Mouse (Mus musculus) ES-E14 (cell line): ENCODE results near the gene Mcam.

ENCODE experiments used
- CHD2 ChIP-seq: IDR thresholded peaks from 2 replicates; pipeline ENCODE4 v1.6.1; 2014; ENCODE audit warnings: mild to moderate bottlenecking, low read depth, low read length, inconsistent platforms
- HCFC1 ChIP-seq: IDR thresholded peaks from 2 replicates; pipeline ENCODE4 v1.6.1; 2012; ENCODE audit warnings: low read length, inconsistent platforms, borderline replicate concordance; ENCODE audit not compliant: insufficient read depth
- MAFK ChIP-seq: IDR thresholded peaks from 2 replicates; pipeline ENCODE4 v1.6.1; 2014; ENCODE audit warnings: mild to moderate bottlenecking, low read depth, low read length, inconsistent platforms; ENCODE audit not compliant: insufficient read depth
- ZC3H11A ChIP-seq: IDR thresholded peaks from 2 replicates; pipeline ENCODE4 v1.6.1; 2012; ENCODE audit warnings: low read depth, mild to moderate bottlenecking, inconsistent platforms, low read length, borderline replicate concordance
- ZNF384 ChIP-seq: IDR thresholded peaks from 2 replicates; pipeline ENCODE4 v1.6.1; 2012; ENCODE audit warnings: low read depth, low read length, inconsistent platforms

DNA sequence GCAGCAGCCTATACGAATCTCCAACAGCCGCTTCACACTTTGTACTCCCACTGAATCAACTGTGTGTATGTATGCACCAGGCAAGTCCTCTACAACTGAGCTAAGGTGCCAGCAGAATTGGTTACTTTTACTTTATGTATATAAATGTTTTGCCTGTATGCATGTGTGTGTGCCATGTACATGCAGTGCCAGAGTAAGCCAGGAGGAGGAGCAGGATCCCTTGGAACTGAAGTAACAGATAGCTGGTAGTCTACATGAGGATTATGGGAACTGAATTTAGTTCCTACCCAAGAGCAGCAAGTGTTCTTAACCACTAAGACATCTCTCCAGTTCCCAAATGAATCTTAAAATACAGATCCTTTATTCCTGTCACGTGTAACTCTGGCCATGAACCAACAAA lies 48.0 kb downstream of the Mcam start:
- TF ChIP-seq HCFC1 (no peak), MAFK (no peak), ZC3H11A (no peak), ZNF384 (no peak), CHD2 (no peak)
